Mouse (Mus musculus) adrenal gland (tissue): ENCODE data around the gene Vrk3.

Source experiments
- intact Hi-C: fragments of 180-260 bp; cut with DNase I; formaldehyde crosslinking; loops from one replicate; pipeline ENCODE4 v1.15.1; 2025

Gene Vrk3

DNA sequence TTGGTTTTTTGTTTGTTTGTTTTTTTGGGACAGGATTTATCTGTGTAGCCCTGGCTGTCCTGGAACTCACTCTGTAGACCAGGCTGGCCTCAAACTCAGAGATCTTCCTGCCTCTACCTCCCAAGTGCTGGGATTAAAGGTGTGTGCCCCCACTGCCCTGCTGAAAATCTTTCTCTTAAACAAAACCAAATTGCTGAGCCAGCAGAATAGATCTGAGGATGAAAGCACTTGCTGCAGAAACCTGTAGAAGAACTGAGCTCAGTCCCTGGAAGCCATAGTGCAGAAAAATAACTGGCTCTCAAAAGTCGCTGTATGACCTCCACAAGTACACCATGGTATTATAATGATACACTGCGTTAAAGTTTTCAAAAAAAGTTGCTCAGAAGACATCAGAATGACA is 9.0 kb downstream of the Vrk3 start:
- intact Hi-C loops, result no loop called here

DNA sequence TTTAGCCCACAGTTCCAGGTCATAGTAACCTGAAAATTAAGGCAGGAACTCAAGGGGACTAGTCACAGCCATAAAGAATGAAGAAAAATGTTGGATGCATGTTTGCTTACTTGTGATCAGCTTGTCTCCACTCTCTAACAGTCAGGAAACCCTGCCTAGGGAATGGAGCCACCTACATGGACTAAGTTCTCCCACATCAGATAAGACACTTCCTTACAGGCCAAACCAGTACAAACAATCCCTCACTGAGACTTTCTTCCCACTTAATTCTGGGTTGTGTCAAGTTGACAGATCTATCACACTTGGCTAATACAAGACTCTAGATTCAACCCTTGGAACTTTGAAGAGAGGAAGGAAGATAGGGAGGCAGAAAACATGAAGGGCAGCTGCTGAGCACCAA is 12.2 kb downstream of the Vrk3 start:
- intact Hi-C loops, result no loop called here

DNA sequence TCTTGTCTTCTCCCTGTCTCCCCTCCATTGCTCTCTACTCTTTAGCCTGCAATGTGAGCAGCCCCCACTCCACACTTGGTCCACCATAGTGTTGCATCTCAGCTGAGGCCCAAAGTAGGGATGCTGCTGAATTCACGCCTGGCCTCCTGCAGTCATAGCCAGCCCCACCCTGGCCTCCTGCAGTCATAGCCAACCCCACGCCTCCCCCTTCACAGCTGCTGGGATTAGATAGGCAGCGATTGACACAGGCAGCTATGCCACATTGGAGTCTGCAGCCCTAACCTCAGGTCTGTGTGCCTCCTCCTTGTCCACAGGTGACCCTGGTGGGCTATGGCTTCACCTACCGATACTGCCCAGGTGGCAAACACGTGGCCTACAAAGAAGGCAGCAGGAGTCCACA is 19.9 kb downstream of the Vrk3 start:
- intact Hi-C loops, result no loop called here

GRCm38 (mm10) chr7:44770046-44770578 is 21.9 kb downstream of the Vrk3 start:
- intact Hi-C loops, result loop anchor here (5.0 kb wide), 1 partner anchor 38 kb away; no protein-coding TSS in a partner anchor

DNA sequence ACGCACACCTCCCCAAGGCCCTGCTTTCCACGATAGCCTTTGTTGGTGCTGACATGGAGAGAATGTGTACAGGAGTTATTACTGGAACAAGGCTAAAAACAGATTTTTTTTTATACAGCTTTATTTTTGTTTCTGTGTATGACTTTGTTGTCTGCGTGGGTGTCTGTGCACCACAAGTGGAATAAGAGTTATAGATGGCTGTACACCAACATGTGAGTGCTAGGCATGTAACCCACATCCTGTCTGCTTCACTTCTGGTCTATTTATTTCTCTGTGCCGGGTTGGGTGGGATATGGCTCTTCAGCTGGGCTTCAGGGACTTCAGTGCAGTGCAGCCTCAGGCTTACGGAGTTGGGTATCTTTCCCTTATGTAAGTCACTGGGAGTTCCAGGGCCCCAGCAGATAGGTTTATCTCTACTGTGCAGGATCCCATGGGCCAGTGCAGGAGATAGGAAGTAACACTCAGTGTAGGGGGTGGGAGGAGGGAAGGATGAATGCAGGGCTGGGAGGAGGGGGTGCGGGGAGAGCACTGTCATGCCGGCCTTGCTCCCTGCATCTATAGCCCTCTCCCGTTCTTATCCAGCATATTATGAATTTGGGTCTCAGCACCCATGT is 24.5 kb downstream of the Vrk3 start:
- intact Hi-C loops, result loop anchor here (5.0 kb wide), 1 partner anchor 40 kb away; no protein-coding TSS in a partner anchor

GRCm38 (mm10) chr7:44776849-44777498 is 28.8 kb downstream of the Vrk3 start:
- intact Hi-C loops, result no loop called here

DNA sequence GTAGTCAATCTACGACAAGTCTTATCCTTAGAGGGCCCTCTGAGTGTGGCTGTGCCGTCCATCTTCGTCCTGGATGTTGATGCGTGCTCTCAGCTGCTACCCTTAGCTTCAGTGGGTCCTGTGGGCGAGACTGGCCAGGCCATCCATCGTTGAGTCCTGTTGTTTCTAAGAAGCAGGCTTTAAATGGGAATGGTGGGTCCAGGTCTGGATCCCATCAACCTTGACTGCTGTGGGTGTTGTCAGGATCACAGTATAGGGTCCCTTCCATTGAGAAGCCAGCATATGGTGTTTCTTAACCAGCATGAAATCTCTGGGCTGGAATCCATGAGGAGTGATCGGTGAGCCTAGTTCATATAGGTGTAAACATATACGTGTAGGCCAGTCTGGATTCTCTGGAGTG is 31.9 kb downstream of the Vrk3 start:
- intact Hi-C loops, result no loop called here

DNA sequence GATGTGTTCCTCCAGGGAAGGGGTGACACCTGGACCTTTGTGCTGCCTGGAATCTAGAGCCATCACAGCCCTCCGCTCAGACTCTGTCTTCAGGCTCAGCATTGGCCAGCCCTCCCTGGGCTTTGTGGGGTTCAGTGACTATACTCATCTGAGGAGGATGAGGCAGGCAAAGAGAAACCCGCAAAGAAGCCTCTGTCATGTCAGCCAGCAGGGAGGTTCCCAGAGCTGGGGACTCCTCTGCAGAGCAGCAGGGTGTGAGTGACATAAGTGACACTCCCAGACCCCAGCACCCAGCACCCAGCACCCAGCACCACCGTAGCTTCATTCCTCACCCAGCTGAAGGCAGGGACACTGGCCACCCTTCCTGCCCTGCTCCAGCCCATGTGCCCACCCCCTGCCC is 41.3 kb downstream of the Vrk3 start:
- intact Hi-C loops, result no loop called here

DNA sequence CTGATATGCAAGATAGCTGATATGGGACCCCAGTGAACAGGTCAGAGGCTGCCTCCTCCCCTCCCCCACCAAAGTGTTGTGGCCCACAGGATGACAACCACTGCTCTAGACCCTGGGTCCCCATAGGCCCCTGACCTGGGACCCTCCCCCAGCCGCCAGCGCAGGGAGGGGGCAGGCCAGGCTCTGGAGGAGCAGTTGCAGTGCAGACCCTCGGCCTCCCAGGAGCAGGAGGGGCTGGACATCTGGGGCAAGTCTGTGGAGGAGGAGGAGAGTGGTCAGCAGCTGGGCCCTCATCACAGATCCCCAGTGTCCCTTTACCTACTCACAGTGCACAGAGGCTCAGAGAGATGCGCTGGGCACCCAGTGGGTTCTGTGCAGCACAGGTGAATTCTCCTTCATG is 41.9 kb downstream of the Vrk3 start:
- intact Hi-C loops, result no loop called here

DNA sequence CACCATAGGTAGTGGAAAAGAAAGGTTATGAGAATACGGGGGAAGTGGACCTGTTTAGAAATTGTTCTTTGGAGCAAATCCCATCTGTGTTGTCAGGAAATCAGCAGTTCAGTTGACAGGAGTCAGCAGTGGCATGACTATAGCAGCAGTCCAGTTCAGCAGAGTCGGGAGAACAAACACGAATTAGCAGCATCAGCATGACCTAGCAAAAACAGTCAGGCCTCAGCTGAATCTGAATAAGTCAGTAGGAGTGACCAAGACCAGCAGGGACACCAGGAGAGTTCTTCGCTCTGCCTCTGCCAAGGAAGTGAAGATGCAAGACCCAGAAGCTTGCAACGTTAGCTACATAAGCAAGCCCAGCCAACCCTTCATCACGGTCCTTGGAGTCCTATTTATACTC is 44.6 kb downstream of the Vrk3 start:
- intact Hi-C loops, result no loop called here

DNA sequence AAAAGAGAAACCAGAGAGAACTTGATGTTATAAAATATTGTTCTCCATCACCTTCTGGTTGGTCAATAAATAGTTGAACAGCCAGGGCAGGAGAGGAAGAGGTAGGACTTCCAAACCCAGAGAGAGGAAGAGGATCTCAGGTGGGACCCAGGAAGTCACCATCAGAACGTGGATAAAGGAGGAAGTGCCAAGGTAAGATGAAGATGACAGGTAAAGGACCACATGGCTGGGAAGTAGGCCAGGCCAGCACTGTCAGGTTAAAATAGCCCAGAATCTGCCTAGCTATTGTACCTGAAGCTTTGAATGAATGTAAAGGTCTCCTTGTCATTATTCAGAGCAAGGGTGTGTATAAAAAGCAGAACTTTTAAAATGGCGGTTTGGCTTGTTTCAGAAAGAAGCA is 60.7 kb downstream of the Vrk3 start:
- intact Hi-C loops, result no loop called here

DNA sequence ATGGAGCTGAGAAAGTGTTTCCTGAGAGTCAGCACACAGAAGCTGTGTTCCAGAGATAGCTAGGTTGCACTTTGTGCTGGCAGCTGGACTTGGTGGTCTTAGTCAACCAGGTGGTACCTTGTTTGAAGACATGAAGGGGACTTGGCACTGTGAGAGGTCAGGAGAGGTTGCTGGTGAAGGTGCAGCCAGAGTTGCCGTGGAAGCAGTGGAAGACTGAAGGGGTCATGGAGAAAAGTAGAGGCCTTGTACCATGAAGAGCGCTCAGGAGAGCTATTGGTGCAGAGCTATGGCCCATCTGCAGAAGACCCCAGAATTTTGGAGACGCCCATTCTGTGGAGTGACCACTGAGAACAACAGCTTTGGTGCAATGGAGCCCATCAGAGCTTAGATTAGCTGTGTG is 61.3 kb downstream of the Vrk3 start:
- intact Hi-C loops, result no loop called here

- intact Hi-C loops, result no loop called here
Observed at GRCm38 (mm10) chr7:44810365-44810764, 62.2 kb downstream of the Vrk3 start.

- intact Hi-C loops, result no loop called here
Observed at GRCm38 (mm10) chr7:44810819-44811557, 62.8 kb downstream of the Vrk3 start.

DNA sequence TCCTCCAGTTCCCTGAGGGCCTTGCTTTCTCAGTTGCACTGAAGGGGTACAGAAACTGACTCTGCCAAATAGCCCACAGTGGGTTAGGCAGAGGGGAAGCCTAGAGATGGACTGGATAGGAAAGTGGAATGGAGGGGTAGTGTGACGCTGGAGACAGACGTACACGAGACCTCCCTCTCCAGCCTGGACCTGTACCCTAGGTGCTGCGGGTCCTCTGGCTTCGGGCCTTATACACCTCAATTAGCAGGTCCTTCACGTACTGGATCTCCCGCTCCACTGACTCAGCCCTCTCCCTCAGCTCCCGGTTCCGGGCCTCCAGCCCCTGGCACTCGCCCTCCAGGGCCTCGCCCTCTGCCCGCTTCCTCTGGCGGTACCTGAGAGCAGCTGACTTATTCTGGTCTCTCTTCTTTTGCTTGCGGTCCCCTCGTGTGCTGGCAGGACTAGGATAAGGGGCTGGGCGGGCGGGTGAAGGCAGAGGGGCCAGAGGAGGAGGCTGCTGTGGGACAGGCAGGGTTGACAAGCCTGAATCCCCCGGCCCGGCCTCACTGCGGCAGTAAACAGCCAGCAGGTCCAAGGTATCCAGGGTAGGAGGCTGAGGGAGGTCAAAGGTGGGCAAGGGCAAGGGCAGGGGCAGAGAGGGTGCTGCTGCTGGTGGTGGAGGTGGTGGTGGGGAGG is 64.6 kb downstream of the Vrk3 start:
- intact Hi-C loops, result no loop called here

- intact Hi-C loops, result no loop called here
Observed at GRCm38 (mm10) chr7:44813985-44814384, 65.8 kb downstream of the Vrk3 start.

- intact Hi-C loops, result no loop called here
Observed at GRCm38 (mm10) chr7:44814423-44814822, 66.2 kb downstream of the Vrk3 start.

DNA sequence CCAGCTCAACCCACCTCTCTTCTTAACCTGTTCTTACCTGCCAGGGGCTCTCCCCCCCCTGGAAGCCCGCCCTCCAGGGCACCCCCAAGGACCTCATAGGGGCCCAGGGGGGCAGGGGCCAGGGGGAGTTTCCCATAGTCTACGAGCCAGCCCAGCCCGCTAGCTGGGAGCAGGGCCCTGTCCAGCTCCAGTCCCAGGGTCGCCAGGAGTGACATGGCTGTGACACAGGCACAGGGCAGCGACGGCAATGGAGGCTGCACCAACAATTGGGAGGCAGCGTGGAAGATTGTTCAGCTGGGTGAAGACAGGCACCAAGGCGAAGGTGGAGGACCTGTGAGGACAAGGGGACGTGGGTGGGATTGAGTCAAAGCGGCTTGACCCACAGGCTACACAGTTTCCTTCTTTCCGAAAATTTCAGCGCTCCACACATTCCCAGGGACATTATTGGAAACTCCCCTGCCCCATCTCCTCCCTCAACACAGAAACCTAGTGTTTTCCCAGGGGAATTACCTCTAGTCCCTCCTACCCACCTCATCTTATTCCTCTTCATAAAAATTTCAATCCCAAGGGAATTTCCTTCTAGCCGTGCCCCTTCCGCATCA is 66.8 kb downstream of the Vrk3 start:
- intact Hi-C loops, result no loop called here

DNA sequence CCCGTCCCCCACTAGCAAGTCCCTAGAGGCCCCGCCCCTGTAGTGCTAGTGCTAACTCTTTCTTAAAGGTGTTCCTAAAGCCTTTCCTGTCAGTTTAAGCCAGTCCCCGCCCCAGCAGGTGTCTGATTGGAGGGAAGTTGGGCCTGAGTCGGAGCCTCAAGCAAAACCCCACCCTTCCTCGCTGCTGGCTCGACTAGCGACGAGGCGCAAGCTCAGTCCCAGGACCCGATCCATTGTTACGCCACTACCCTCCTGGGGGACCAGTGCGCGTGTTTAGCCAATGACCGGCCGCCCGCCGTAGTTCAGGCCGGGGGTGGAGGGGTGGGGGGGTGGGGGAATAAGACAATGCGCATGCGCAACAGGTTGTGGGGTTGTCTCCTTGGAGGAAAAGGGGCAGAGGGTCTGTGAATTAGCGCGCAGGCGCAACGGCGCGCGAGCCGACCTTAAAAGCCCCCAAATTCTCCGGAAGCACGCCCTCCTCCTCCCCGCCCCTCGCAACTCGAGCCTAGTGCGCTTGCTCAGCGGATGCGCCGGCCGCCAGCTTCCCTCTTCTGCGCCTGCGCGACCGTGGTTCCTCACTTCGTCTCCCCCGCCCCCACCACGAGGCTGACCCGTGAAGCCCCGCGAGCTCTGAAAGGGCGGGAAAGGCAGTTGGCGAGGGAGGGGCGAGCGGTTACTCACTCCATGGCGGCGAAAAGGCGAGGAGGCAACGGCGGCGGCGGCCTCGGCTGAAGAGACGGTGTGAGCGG is 67.7 kb downstream of the Vrk3 start, which contains the start of the genes Nup62 and Il4i1:
Nup62 (plus strand) TSS at position 368 of the 749 bp plus-strand sequence.
Il4i1 (plus strand) TSS at position 667 of the 749 bp plus-strand sequence.
- intact Hi-C loops, result loop anchor here (2.0 kb wide), 1 partner anchor 67 kb away; the partner anchor contains the start of gene Vrk3

GRCm38 (mm10) chr7:44816470-44817021 is 68.3 kb downstream of the Vrk3 start, which contains the start of gene Atf5:
Gene Atf5 (minus strand): TSS chr7:44816658.
- intact Hi-C loops, result loop anchor here (2.0 kb wide), 1 partner anchor 68 kb away; the partner anchor contains the start of gene Vrk3
